Mouse (Mus musculus): Measurements from ENCODE around the gene Rab4a.

GRCm38 (mm10) chr8:123767874-123768273, 37.9 kb upstream of the Rab4a start:
- TF ChIP-seq POLR2A (IDR thresholded peaks at IDR 0.05; ENCODE audit: borderline replicate concordance, insufficient read depth, low read length) (no peak), CTCF (IDR thresholded peaks at IDR 0.05; ENCODE audit: borderline replicate concordance, insufficient read depth, low read depth, low read length) (no peak)
